Mouse (Mus musculus) liver, embryonic 14.5 days (tissue): Measurements from ENCODE around the gene Orc3.

Experiments
- CTCF ChIP-seq: IDR thresholded peaks from 2 replicates; pipeline ENCODE4 v1.5.1; 2016; ENCODE audit warnings: antibody characterized with exemption, low read depth, control low read depth
- EP300 ChIP-seq: IDR thresholded peaks from 2 replicates; pipeline ENCODE4 v1.6.1; 2016; ENCODE audit warnings: antibody characterized with exemption, low read depth

- no peak for TF ChIP-seq CTCF
- no peak for TF ChIP-seq EP300
Measured at GRCm38 (mm10) chr4:34615303-34615702, 559 bp upstream of the Orc3 start.
